Mouse (Mus musculus) MEL (cell line): ENCODE results near the gene Atrx.

ENCODE experiments used
- CTCF ChIP-seq, 3 experiments: IDR thresholded peaks in 2 of 3; conservative IDR thresholded peaks in 1 of 3; 2 replicates each; pipeline ENCODE4 v1.5.1; 2011 to 2012; ENCODE audit warnings: low read length in 3 of 3, low read depth in 2 of 3, mild to moderate bottlenecking in 2 of 3, improper control_type of control experiment in 1 of 3, inconsistent platforms in 1 of 3, mixed read lengths in 1 of 3, moderate library complexity in 1 of 3; ENCODE audit not compliant: control insufficient read depth in 1 of 3, insufficient read depth in 1 of 3, poor library complexity in 1 of 3, severe bottlenecking in 1 of 3
- ELF1 ChIP-seq: IDR thresholded peaks from 2 replicates; pipeline ENCODE4 v1.6.1; 2014; ENCODE audit warnings: low read depth, mild to moderate bottlenecking, inconsistent platforms, low read length, improper control_type of control experiment, moderate library complexity
- GABPA ChIP-seq: IDR thresholded peaks from 2 replicates; pipeline ENCODE4 v1.6.1; 2012; ENCODE audit warnings: low read depth, mild to moderate bottlenecking, inconsistent platforms, low read length, improper control_type of control experiment, moderate library complexity
- POLR2A ChIP-seq, 2 experiments: IDR thresholded peaks; 2 replicates each; pipeline ENCODE4 v1.6.1; 2011 to 2012; ENCODE audit warnings: low read length in 2 of 2, mild to moderate bottlenecking in 2 of 2, control low read depth in 1 of 2, improper control_type of control experiment in 1 of 2, low read depth in 1 of 2, moderate library complexity in 1 of 2; ENCODE audit not compliant: control insufficient read depth in 1 of 2, insufficient read depth in 1 of 2, poor library complexity in 1 of 2
- RCOR1 ChIP-seq: IDR thresholded peaks from 2 replicates; pipeline ENCODE4 v1.6.1; 2012; ENCODE audit warnings: low read depth, mild to moderate bottlenecking, inconsistent platforms, low read length, improper control_type of control experiment
- TBP ChIP-seq: IDR thresholded peaks from 2 replicates; pipeline ENCODE4 v1.8.0; 2011; ENCODE audit warnings: low read depth, low read length, improper control_type of control experiment

- TF ChIP-seq CTCF (IDR thresholded peaks at IDR 0.05 in 2 of 3, conservative IDR thresholded peaks at IDR 0.05 in 1 of 3; ENCODE audit: control insufficient read depth in 1 of 3, insufficient read depth in 1 of 3, low read depth in 2 of 3, low read length in 3 of 3, poor library complexity in 1 of 3, severe bottlenecking in 1 of 3) = no peak
- TF ChIP-seq GABPA = no peak
- no peak for TF ChIP-seq POLR2A (IDR thresholded peaks at IDR 0.05; ENCODE audit: control insufficient read depth in 1 of 2, insufficient read depth in 1 of 2, low read depth in 1 of 2, low read length in 2 of 2, poor library complexity in 1 of 2)
- no peak for TF ChIP-seq TBP
- TF ChIP-seq ELF1 = no peak
- TF ChIP-seq RCOR1 = no peak
These were observed 155.9 kb downstream of the Atrx start for GRCm38 (mm10) chrX:105773281-105773680.
